Mouse (Mus musculus) myocyte (in vitro differentiated cells): Measurements from ENCODE around the gene Fstl1. TPM values are rescaled to one million over a fixed set of nuclear protein-coding genes. Genes with fewer than 3 reads are reported as not detected.

Experiments
- H3K27me3 ChIP-seq: one replicate; pipeline ENCODE4 v1.6.1; 2011; ENCODE audit not compliant: control insufficient read depth, insufficient read depth, insufficient read length
- H3K36me3 ChIP-seq: one replicate; pipeline ENCODE4 v1.6.1; 2011; ENCODE audit not compliant: control insufficient read depth, insufficient read depth
- H3K4me2 ChIP-seq: one replicate; pipeline ENCODE4 v1.6.1; 2011; ENCODE audit warnings: low read depth, control low read depth
- H3K4me3 ChIP-seq: one replicate; pipeline ENCODE4 v1.5.1; 2011; ENCODE audit warnings: mild to moderate bottlenecking, control low read depth, moderate library complexity
- H3K79me2 ChIP-seq: one replicate; pipeline ENCODE4 v1.6.1; 2011; ENCODE audit not compliant: control insufficient read depth, insufficient read depth
- H3ac ChIP-seq: one replicate; pipeline ENCODE4 v1.6.1; 2011; ENCODE audit not compliant: control insufficient read depth, insufficient read length
- CEBPB ChIP-seq: IDR thresholded peaks from 2 replicates; pipeline ENCODE4 v1.6.1; 2011; ENCODE audit warnings: mild to moderate bottlenecking, moderate library complexity; ENCODE audit not compliant: poor library complexity, insufficient read depth, severe bottlenecking
- E2F4 ChIP-seq: IDR thresholded peaks from one replicate; pipeline ENCODE4 v1.6.1; 2011; ENCODE audit warnings: mild to moderate bottlenecking, control low read depth, moderate library complexity; ENCODE audit not compliant: insufficient read depth
- MAX ChIP-seq: IDR thresholded peaks from one replicate; pipeline ENCODE4 v1.6.1; 2011; ENCODE audit warnings: low read depth, mild to moderate bottlenecking, control low read depth
- MYOD1 ChIP-seq, 3 experiments: IDR thresholded peaks; one replicate each; pipeline ENCODE4 v1.6.1; 2011; ENCODE audit warnings: control low read depth in 2 of 3, low read depth in 2 of 3, mild to moderate bottlenecking in 2 of 3, moderate library complexity in 1 of 3; ENCODE audit not compliant: insufficient read length in 2 of 3, control insufficient read depth in 1 of 3
- MYOG ChIP-seq, 3 experiments: IDR thresholded peaks; one replicate each; pipeline ENCODE4 v1.6.1; 2011; ENCODE audit warnings: control low read depth in 2 of 3, low read depth in 2 of 3, mild to moderate bottlenecking in 2 of 3; ENCODE audit not compliant: insufficient read length in 2 of 3, control insufficient read depth in 1 of 3, insufficient read depth in 1 of 3
- POLR2A ChIP-seq: IDR thresholded peaks from one replicate; pipeline ENCODE4 v1.6.1; 2011; ENCODE audit warnings: low read depth, mild to moderate bottlenecking, control low read depth, moderate library complexity; ENCODE audit not compliant: insufficient read length
- POLR2AphosphoS2 ChIP-seq: IDR thresholded peaks from one replicate; pipeline ENCODE4 v1.6.1; 2011; ENCODE audit warnings: low read depth, control low read depth; ENCODE audit not compliant: insufficient read length
- REST ChIP-seq: IDR thresholded peaks from one replicate; pipeline ENCODE4 v1.6.1; 2011; ENCODE audit warnings: mild to moderate bottlenecking, control low read depth, moderate library complexity; ENCODE audit not compliant: insufficient read depth, insufficient read length
- SRF ChIP-seq: IDR thresholded peaks from one replicate; pipeline ENCODE4 v1.6.1; 2011; ENCODE audit warnings: low read depth; ENCODE audit not compliant: control insufficient read depth, insufficient read length
- TCF12 ChIP-seq: IDR thresholded peaks from one replicate; pipeline ENCODE4 v1.6.1; 2011; ENCODE audit warnings: mild to moderate bottlenecking, control low read depth; ENCODE audit not compliant: poor library complexity, insufficient read depth, severe bottlenecking
- TCF3 ChIP-seq: IDR thresholded peaks from one replicate; pipeline ENCODE4 v1.6.1; 2011; ENCODE audit warnings: low read depth, control low read depth; ENCODE audit not compliant: insufficient read length
- USF1 ChIP-seq: IDR thresholded peaks from one replicate; pipeline ENCODE4 v1.6.1; 2011; ENCODE audit warnings: low read depth, mild to moderate bottlenecking, control low read depth, moderate library complexity
- polyA plus RNA-seq: library from polyadenylated mRNA; unstranded; fragments of >200 nt; fragmentation: generic; extraction: Trizol; gene quantifications from one replicate; pipeline ENCODE4 v1.2.1, GENCODE M21; 2012; ENCODE audit warnings: missing spikeins

The Fstl1 gene
- polyA plus RNA-seq, 1 experiment: 134 TPM

DNA sequence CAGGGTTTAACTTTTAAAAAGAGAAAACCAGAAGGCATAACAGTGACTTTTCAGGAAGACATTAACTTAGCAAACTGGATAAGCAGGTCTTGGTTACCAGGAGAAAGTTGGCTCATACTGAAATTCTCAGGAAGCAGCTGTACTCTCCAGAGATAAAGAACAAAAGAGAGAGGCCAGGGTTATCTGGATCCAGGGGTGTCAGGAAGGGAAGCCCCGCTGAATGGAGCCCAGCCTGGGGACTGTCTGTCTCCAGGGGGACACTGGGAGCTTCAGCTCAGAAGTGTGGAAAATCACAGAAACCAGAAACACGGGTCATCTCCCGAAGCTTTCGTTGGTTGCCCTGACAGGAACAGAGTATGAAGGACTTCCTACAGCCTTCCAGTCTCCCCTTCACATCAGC, 22.2 kb upstream of the Fstl1 start:
- Histone ChIP-seq H3K36me3 (no peaks in the 10 kb centered on the region), H3K27me3 (no peaks in the 10 kb centered on the region), H3K4me2 (no peak overlapping the region), H3K4me3 (no peak overlapping the region), H3ac (no peak overlapping the region), H3K79me2 (no peaks in the 10 kb centered on the region)
- TF ChIP-seq POLR2A (no peak), REST (no peak), MAX (no peak), POLR2AphosphoS2 (no peak), USF1 (no peak), MYOD1 (IDR thresholded peaks at IDR 0.05; ENCODE audit: control insufficient read depth in 1 of 3, insufficient read length in 2 of 3, low read depth in 2 of 3) (no peak), SRF (no peak), E2F4 (no peak), MYOG (IDR thresholded peaks at IDR 0.05; ENCODE audit: control insufficient read depth in 1 of 3, insufficient read depth in 1 of 3, insufficient read length in 2 of 3, low read depth in 2 of 3) (no peak), TCF3 (no peak), TCF12 (no peak), CEBPB (no peak)

DNA sequence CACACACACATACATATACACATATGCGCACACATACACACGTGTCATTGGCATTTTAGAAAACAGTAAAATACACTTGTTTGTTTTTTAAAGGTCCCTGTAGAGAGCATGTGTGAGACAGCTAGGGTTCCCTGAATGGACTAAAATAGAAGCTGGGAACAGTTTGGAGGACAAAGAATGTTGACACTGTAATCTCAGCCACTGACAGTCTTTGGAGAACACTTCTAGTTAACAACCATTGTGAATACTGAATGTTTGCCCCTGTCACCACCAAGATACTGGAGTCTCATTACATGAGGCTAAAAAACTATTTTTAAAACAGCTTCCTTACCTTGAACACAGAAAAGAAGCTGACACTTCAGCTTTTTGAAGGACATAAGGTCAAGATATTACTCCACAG, 19.4 kb upstream of the Fstl1 start:
- Histone ChIP-seq H3K4me2 (no peak overlapping the region), H3ac (no peak overlapping the region), H3K4me3 (no peak overlapping the region)

GRCm38 (mm10) chr16:37763797-37764196, 12.9 kb upstream of the Fstl1 start:
- no peaks in the 10 kb centered on the region for H3K36me3 ChIP-seq
- H3K4me2 ChIP-seq: no peak overlapping the region
- H3K27me3 ChIP-seq: no peaks in the 10 kb centered on the region
- H3K79me2 ChIP-seq: no peaks in the 10 kb centered on the region
- TF ChIP-seq E2F4: no peak
- no peak for TF ChIP-seq CEBPB
- no peak for TF ChIP-seq SRF
- no peak for TF ChIP-seq POLR2A
- no peak for TF ChIP-seq USF1
- no peak for TF ChIP-seq TCF3
- TF ChIP-seq MYOG (IDR thresholded peaks at IDR 0.05; ENCODE audit: control insufficient read depth in 1 of 3, insufficient read depth in 1 of 3, insufficient read length in 2 of 3, low read depth in 2 of 3): no peak
- TF ChIP-seq REST: no peak
- TF ChIP-seq MYOD1 (IDR thresholded peaks at IDR 0.05; ENCODE audit: control insufficient read depth in 1 of 3, insufficient read length in 2 of 3, low read depth in 2 of 3): no peak
- no peak for TF ChIP-seq POLR2AphosphoS2
- no peak for TF ChIP-seq TCF12
- TF ChIP-seq MAX: no peak
- H3ac ChIP-seq: no peak overlapping the region
- H3K4me3 ChIP-seq: no peak overlapping the region

More for the DNA sequence above, 19.4 kb upstream of the Fstl1 start:
- Histone ChIP-seq H3K79me2 (no peaks in the 10 kb centered on the region), H3K36me3 (no peaks in the 10 kb centered on the region), H3K27me3 (no peaks in the 10 kb centered on the region)
- TF ChIP-seq E2F4: no peak
- TF ChIP-seq USF1: no peak

DNA sequence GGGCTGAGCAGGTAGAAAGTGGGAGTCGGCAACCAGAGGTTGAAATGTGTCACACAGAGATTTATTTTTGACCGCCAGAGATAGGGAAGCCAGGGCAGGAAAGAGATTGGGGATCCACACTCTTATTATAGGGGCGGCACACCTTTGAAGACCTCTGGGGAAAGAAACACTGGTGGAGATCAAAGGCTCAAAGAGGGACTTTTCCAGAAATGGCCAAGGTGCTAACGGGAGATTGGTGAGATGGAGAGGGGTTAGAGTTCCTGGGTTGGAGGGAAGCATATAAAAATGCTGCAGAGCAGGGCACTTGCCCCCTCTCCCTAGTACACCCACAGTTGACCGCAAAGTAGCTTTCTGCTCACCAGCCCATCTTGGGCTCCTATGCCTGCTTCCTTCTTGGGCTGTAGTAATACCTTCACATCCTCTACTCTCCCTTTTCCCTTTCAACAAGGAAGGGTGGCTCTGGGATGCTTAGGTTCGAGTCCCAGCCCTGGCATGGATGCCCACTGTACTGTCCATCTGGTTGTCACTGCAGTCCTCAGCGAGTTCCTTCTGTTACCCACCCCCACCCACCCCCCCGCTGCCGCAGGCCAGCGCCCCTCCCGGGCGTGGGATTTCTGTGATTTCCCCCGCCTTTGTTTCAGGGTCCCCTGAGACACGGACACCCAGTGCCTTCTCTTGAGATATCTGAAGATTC, 360 bp upstream of the Fstl1 start:
- H3K4me3 ChIP-seq: peak overlapping the region; percentile 87

More for the DNA sequence above, 360 bp upstream of the Fstl1 start:
- H3K79me2 ChIP-seq: peaks cover 43% of the 10 kb centered on the region
- peak overlapping the region; percentile 43 for H3K4me2 ChIP-seq
- H3K27me3 ChIP-seq: no peaks in the 10 kb centered on the region
- peaks cover 6% of the 10 kb centered on the region for H3K36me3 ChIP-seq
- peak overlapping the region; percentile 39 for H3ac ChIP-seq
- TF ChIP-seq TCF3 (no peak), SRF (no peak), CEBPB (no peak), TCF12 (no peak), MYOG (IDR thresholded peaks at IDR 0.05; ENCODE audit: control insufficient read depth in 1 of 3, insufficient read depth in 1 of 3, insufficient read length in 2 of 3, low read depth in 2 of 3) (no peak), POLR2A (no peak), MAX (no peak), POLR2AphosphoS2 (no peak), MYOD1 (IDR thresholded peaks at IDR 0.05; ENCODE audit: control insufficient read depth in 1 of 3, insufficient read length in 2 of 3, low read depth in 2 of 3) (no peak), E2F4 (no peak), REST (no peak), USF1 (no peak)
